Mouse (Mus musculus) myocyte (in vitro differentiated cells): ENCODE measurements at regions not wholly inside any gene's neighbourhood (a gene's known extent, or its start where the extent isn't known, plus 50 kb on each side); places are given as distances from the start of the nearest gene placed in this dataset.

Source experiments
- H3K27me3 ChIP-seq: one replicate; pipeline ENCODE4 v1.6.1; 2011; ENCODE audit not compliant: control insufficient read depth, insufficient read depth, insufficient read length
- H3K36me3 ChIP-seq: one replicate; pipeline ENCODE4 v1.6.1; 2011; ENCODE audit not compliant: control insufficient read depth, insufficient read depth
- H3K4me2 ChIP-seq: one replicate; pipeline ENCODE4 v1.6.1; 2011; ENCODE audit warnings: low read depth, control low read depth
- H3K4me3 ChIP-seq: one replicate; pipeline ENCODE4 v1.5.1; 2011; ENCODE audit warnings: mild to moderate bottlenecking, control low read depth, moderate library complexity
- H3K79me2 ChIP-seq: one replicate; pipeline ENCODE4 v1.6.1; 2011; ENCODE audit not compliant: control insufficient read depth, insufficient read depth
- H3ac ChIP-seq: one replicate; pipeline ENCODE4 v1.6.1; 2011; ENCODE audit not compliant: control insufficient read depth, insufficient read length
- CEBPB ChIP-seq: IDR thresholded peaks from 2 replicates; pipeline ENCODE4 v1.6.1; 2011; ENCODE audit warnings: mild to moderate bottlenecking, moderate library complexity; ENCODE audit not compliant: poor library complexity, insufficient read depth, severe bottlenecking
- E2F4 ChIP-seq: IDR thresholded peaks from one replicate; pipeline ENCODE4 v1.6.1; 2011; ENCODE audit warnings: mild to moderate bottlenecking, control low read depth, moderate library complexity; ENCODE audit not compliant: insufficient read depth
- MAX ChIP-seq: IDR thresholded peaks from one replicate; pipeline ENCODE4 v1.6.1; 2011; ENCODE audit warnings: low read depth, mild to moderate bottlenecking, control low read depth
- MYOD1 ChIP-seq, 3 experiments: IDR thresholded peaks; one replicate each; pipeline ENCODE4 v1.6.1; 2011; ENCODE audit warnings: control low read depth in 2 of 3, low read depth in 2 of 3, mild to moderate bottlenecking in 2 of 3, moderate library complexity in 1 of 3; ENCODE audit not compliant: insufficient read length in 2 of 3, control insufficient read depth in 1 of 3
- MYOG ChIP-seq, 3 experiments: IDR thresholded peaks; one replicate each; pipeline ENCODE4 v1.6.1; 2011; ENCODE audit warnings: control low read depth in 2 of 3, low read depth in 2 of 3, mild to moderate bottlenecking in 2 of 3; ENCODE audit not compliant: insufficient read length in 2 of 3, control insufficient read depth in 1 of 3, insufficient read depth in 1 of 3
- POLR2A ChIP-seq: IDR thresholded peaks from one replicate; pipeline ENCODE4 v1.6.1; 2011; ENCODE audit warnings: low read depth, mild to moderate bottlenecking, control low read depth, moderate library complexity; ENCODE audit not compliant: insufficient read length
- POLR2AphosphoS2 ChIP-seq: IDR thresholded peaks from one replicate; pipeline ENCODE4 v1.6.1; 2011; ENCODE audit warnings: low read depth, control low read depth; ENCODE audit not compliant: insufficient read length
- REST ChIP-seq: IDR thresholded peaks from one replicate; pipeline ENCODE4 v1.6.1; 2011; ENCODE audit warnings: mild to moderate bottlenecking, control low read depth, moderate library complexity; ENCODE audit not compliant: insufficient read depth, insufficient read length
- SRF ChIP-seq: IDR thresholded peaks from one replicate; pipeline ENCODE4 v1.6.1; 2011; ENCODE audit warnings: low read depth; ENCODE audit not compliant: control insufficient read depth, insufficient read length
- TCF12 ChIP-seq: IDR thresholded peaks from one replicate; pipeline ENCODE4 v1.6.1; 2011; ENCODE audit warnings: mild to moderate bottlenecking, control low read depth; ENCODE audit not compliant: poor library complexity, insufficient read depth, severe bottlenecking
- TCF3 ChIP-seq: IDR thresholded peaks from one replicate; pipeline ENCODE4 v1.6.1; 2011; ENCODE audit warnings: low read depth, control low read depth; ENCODE audit not compliant: insufficient read length
- USF1 ChIP-seq: IDR thresholded peaks from one replicate; pipeline ENCODE4 v1.6.1; 2011; ENCODE audit warnings: low read depth, mild to moderate bottlenecking, control low read depth, moderate library complexity

DNA sequence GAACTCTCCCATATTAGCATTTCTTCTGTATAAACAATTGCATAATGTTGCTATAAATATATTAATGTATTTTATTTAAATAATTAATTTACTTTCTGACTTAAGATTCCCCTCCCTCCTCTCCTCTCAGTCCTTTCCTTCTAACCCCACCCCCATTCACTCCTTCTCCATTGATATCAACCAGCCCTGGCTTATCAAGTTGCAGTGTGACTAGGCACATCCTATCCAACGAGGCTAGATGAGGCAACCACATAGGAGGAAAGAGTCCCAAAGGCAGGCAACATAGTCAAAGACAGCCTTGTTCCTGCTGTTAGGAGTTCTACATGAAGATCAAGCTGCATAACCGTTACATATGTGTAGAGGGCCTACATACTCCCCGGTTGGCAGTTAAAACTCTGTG is 182.2 kb downstream of the Car2 start:
- Histone ChIP-seq H3ac (no peak overlapping the region), H3K4me2 (no peak overlapping the region), H3K4me3 (no peak overlapping the region), H3K27me3 (no peaks in the 10 kb centered on the region), H3K79me2 (no peaks in the 10 kb centered on the region), H3K36me3 (no peaks in the 10 kb centered on the region)
- TF ChIP-seq TCF3 (no peak), MAX (no peak), MYOG (IDR thresholded peaks at IDR 0.05; ENCODE audit: control insufficient read depth in 1 of 3, insufficient read depth in 1 of 3, insufficient read length in 2 of 3, low read depth in 2 of 3) (no peak), MYOD1 (IDR thresholded peaks at IDR 0.05; ENCODE audit: control insufficient read depth in 1 of 3, insufficient read length in 2 of 3, low read depth in 2 of 3) (no peak), TCF12 (no peak), USF1 (no peak), REST (no peak), CEBPB (no peak), POLR2AphosphoS2 (no peak)

DNA sequence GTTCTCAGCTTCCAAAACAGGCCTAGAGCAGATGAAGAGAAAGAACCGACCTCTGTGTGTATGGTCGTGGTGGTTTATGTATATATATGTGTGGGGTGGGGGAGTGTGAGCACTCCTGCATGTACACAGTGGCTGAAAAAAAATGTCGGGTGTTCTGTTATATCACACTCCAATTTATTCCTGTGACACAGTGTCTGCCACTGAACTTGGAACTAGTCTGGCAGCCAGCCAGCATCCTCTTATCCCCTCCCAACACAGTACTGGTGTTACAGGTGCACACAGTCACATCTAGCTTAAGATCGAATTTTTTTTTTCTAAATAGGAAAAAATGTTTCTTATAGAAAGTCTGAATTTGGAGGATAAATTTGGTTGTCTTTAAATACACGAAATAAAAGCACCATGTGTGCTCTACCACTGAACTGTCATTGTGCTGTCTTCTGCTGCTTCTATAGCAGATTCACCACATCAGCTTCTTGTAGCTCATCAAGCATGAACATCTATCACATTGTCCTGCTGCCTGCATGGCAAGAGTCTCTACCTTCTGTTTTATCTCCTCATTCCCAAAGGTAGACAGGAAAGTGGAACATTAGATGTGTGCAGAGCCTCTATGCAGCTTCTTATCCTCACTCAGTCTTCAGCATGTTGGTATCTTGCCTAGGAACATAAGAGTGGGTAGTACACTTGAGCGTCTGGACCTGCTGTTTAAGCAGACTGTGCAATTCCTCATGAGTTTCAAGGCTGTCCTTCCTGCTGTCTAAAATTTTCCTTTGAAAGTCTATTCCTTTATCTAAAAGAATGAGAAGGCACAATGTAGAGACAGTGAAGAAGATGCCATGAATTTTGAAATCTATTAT is 185.2 kb downstream of the Car2 start:
- H3K4me3 ChIP-seq, result no peak overlapping the region
- TF ChIP-seq TCF3, result no peak
- TF ChIP-seq MAX, result no peak
- TF ChIP-seq SRF, result no peak
- TF ChIP-seq TCF12, result no peak
- TF ChIP-seq MYOG (IDR thresholded peaks at IDR 0.05; ENCODE audit: control insufficient read depth in 1 of 3, insufficient read depth in 1 of 3, insufficient read length in 2 of 3, low read depth in 2 of 3), result no peak
- no peak for TF ChIP-seq POLR2AphosphoS2
- no peak for TF ChIP-seq E2F4
- TF ChIP-seq USF1, result no peak
- no peak for TF ChIP-seq REST
- TF ChIP-seq CEBPB, result no peak
- TF ChIP-seq MYOD1 (IDR thresholded peaks at IDR 0.05; ENCODE audit: control insufficient read depth in 1 of 3, insufficient read length in 2 of 3, low read depth in 2 of 3), result no peak
- TF ChIP-seq POLR2A, result no peak
- no peaks in the 10 kb centered on the region for H3K79me2 ChIP-seq

DNA sequence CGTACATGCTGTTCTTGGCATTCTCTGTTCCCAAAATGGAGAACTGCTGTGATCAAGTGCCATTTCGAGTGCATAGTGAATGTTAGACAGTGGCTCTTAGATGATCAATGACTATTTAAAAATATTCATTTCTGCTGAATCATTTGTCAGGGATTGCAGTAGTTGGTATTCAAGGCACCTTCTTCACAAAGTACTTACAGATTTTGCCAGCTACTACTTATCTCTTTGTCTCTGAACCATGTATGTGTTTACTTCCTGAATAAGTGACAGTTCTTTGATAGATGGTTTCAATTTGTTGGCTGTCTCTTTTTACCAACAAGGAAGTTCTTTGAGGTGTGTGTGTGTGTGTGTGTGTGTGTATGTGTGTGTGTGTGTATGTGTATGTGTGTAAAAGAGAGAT is 187.3 kb downstream of the Car2 start:
- Histone ChIP-seq H3K27me3 (no peaks in the 10 kb centered on the region), H3K4me2 (no peak overlapping the region), H3ac (no peak overlapping the region), H3K4me3 (no peak overlapping the region), H3K79me2 (no peaks in the 10 kb centered on the region), H3K36me3 (no peaks in the 10 kb centered on the region)
- TF ChIP-seq TCF12, result no peak
- no peak for TF ChIP-seq MYOG (IDR thresholded peaks at IDR 0.05; ENCODE audit: control insufficient read depth in 1 of 3, insufficient read depth in 1 of 3, insufficient read length in 2 of 3, low read depth in 2 of 3)
- no peak for TF ChIP-seq USF1
- no peak for TF ChIP-seq E2F4
- TF ChIP-seq MAX, result no peak

More for the DNA sequence above, 185.2 kb downstream of the Car2 start:
- no peaks in the 10 kb centered on the region for H3K36me3 ChIP-seq
- H3ac ChIP-seq, result no peak overlapping the region
- H3K27me3 ChIP-seq, result no peaks in the 10 kb centered on the region
- H3K4me2 ChIP-seq, result no peak overlapping the region

DNA sequence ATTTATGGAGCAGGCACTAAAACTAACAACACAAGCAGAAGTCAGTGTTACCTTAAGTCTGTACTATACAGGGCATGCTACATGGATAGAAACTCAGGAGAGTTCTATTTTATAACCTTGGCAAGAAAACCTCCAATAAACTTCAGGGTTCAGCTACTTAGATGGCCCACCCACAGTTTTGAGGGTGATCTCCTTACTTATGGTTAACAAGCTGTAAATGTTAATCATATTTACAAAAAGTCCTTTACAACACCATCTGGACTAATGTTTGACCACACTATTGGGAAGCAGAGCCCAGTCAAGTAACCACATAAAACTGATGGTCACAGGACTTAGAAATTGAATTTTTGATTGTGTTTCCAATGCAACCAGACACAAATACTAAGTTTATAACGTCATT is 187.8 kb downstream of the Car2 start:
- H3K36me3 ChIP-seq, result no peaks in the 10 kb centered on the region
- no peaks in the 10 kb centered on the region for H3K27me3 ChIP-seq
- no peak for TF ChIP-seq POLR2A
- TF ChIP-seq POLR2AphosphoS2, result no peak
- no peak for TF ChIP-seq USF1
- TF ChIP-seq MYOG (IDR thresholded peaks at IDR 0.05; ENCODE audit: control insufficient read depth in 1 of 3, insufficient read depth in 1 of 3, insufficient read length in 2 of 3, low read depth in 2 of 3), result no peak
- no peak for TF ChIP-seq TCF12
- TF ChIP-seq REST, result no peak
- no peak overlapping the region for H3ac ChIP-seq
- no peak overlapping the region for H3K4me3 ChIP-seq
- H3K79me2 ChIP-seq, result no peaks in the 10 kb centered on the region
- H3K4me2 ChIP-seq, result no peak overlapping the region

DNA sequence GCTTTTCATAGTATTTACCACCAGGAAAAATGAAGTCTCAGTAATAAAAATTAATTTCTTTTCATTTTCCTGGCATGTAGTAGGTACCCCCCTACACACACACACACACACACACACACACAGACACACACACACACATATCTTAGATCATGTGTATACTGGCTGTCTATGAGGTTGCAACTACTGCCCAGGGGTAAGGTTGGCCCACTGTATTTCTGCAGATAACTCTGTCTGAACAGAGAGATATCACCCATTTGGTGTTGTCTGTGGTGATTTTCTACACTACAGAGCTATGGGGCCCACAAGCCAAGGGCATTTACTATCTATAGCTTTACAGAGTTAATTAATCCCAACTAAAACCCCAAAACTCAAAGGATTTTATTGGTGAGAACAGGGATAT is 188.9 kb downstream of the Car2 start:
- H3K36me3 ChIP-seq, result no peaks in the 10 kb centered on the region
- no peak overlapping the region for H3K4me2 ChIP-seq
- H3K27me3 ChIP-seq, result no peaks in the 10 kb centered on the region
- TF ChIP-seq POLR2AphosphoS2 (no peak), E2F4 (no peak), TCF3 (no peak), POLR2A (no peak), MYOG (IDR thresholded peaks at IDR 0.05; ENCODE audit: control insufficient read depth in 1 of 3, insufficient read depth in 1 of 3, insufficient read length in 2 of 3, low read depth in 2 of 3) (no peak), MYOD1 (IDR thresholded peaks at IDR 0.05; ENCODE audit: control insufficient read depth in 1 of 3, insufficient read length in 2 of 3, low read depth in 2 of 3) (no peak)
- no peaks in the 10 kb centered on the region for H3K79me2 ChIP-seq
- no peak overlapping the region for H3ac ChIP-seq
- H3K4me3 ChIP-seq, result no peak overlapping the region
